Mouse (Mus musculus): ENCODE results near the gene Ccr1.

- TF ChIP-seq POLR2A (IDR thresholded peaks at IDR 0.05; ENCODE audit: low read depth, low read length) (no peak), CTCF (conservative IDR thresholded peaks at IDR 0.05 in 1 of 2, IDR thresholded peaks at IDR 0.05 in 1 of 2; ENCODE audit: low read depth in 2 of 2, low read length in 2 of 2) (no peak), UBTF (IDR thresholded peaks at IDR 0.05; ENCODE audit: low read depth, low read length) (no peak), USF1 (IDR thresholded peaks at IDR 0.05; ENCODE audit: low read depth, low read length) (no peak), POLR2AphosphoS2 (IDR thresholded peaks at IDR 0.05; ENCODE audit: low read depth, low read length) (no peak), RAD21 (IDR thresholded peaks at IDR 0.05; ENCODE audit: low read depth, low read length) (no peak), NRF1 (IDR thresholded peaks at IDR 0.05; ENCODE audit: low read depth, low read length) (no peak), NELFE (IDR thresholded peaks at IDR 0.05; ENCODE audit: low read depth, low read length) (no peak), ZC3H11A (IDR thresholded peaks at IDR 0.05; ENCODE audit: low read depth, low read length) (no peak), JUND (conservative IDR thresholded peaks at IDR 0.05; ENCODE audit: low read depth, low read length) (no peak), ETS1 (conservative IDR thresholded peaks at IDR 0.05; ENCODE audit: low read depth, low read length) (no peak), MXI1 (IDR thresholded peaks at IDR 0.05; ENCODE audit: low read depth, low read length) (no peak)
These were observed 11.6 kb downstream of the Ccr1 start for GRCm38 (mm10) chr9:123956892-123957291.
